Mouse (Mus musculus) ES-Bruce4 (cell line): Measurements from ENCODE around the gene Ddx19b. TPM values are rescaled to one million over a fixed set of nuclear protein-coding genes. Genes with fewer than 3 reads are reported as not detected.
A peak's percentile ranks its signal among the peaks of the same experiment; 100 is the strongest.

Experiments
- H3K27ac ChIP-seq: 2 replicates; pipeline ENCODE4 v1.5.1; 2012; ENCODE audit warnings: low read length, inconsistent platforms; ENCODE audit not compliant: insufficient read depth
- H3K27me3 ChIP-seq: 2 replicates; pipeline ENCODE4 v1.6.1; 2012; ENCODE audit warnings: mild to moderate bottlenecking, low read length, inconsistent platforms; ENCODE audit not compliant: control insufficient read depth, poor library complexity, insufficient read depth, severe bottlenecking
- H3K36me3 ChIP-seq: 2 replicates; pipeline ENCODE4 v1.6.1; 2012; ENCODE audit warnings: inconsistent platforms, mild to moderate bottlenecking, low read length, moderate library complexity; ENCODE audit not compliant: control insufficient read depth, poor library complexity, insufficient read depth, severe bottlenecking
- H3K4me1 ChIP-seq: one replicate; pipeline ENCODE4 v1.8.1; 2011; ENCODE audit warnings: low read length; ENCODE audit not compliant: control insufficient read depth, insufficient read depth
- H3K4me3 ChIP-seq: 2 replicates; pipeline ENCODE4 v1.5.1; 2011; ENCODE audit warnings: low read depth, mild to moderate bottlenecking, low read length
- H3K9ac ChIP-seq: 2 replicates; pipeline ENCODE4 v1.6.1; 2012; ENCODE audit warnings: low read depth, mild to moderate bottlenecking, inconsistent platforms; ENCODE audit not compliant: poor library complexity, severe bottlenecking
- H3K9me3 ChIP-seq: replicated peaks from 2 replicates; pipeline ENCODE4 v1.6.1; 2012; ENCODE audit warnings: mild to moderate bottlenecking, low read length, inconsistent platforms; ENCODE audit not compliant: control insufficient read depth, poor library complexity, insufficient read depth, severe bottlenecking
- CTCF ChIP-seq: IDR thresholded peaks from one replicate; pipeline ENCODE4 v1.8.1; 2011; ENCODE audit warnings: low read depth, low read length
- EP300 ChIP-seq: IDR thresholded peaks from 2 replicates; pipeline ENCODE4 v1.6.1; 2011; ENCODE audit warnings: low read depth, low read length; ENCODE audit not compliant: insufficient read depth
- POLR2A ChIP-seq: IDR thresholded peaks from one replicate; pipeline ENCODE4 v1.8.1; 2011; ENCODE audit warnings: low read length; ENCODE audit not compliant: insufficient read depth
- polyA plus RNA-seq: library from polyadenylated mRNA; stranded (reverse); fragments of >200 nt; gene quantifications from 2 replicates; pipeline ENCODE4 v1.2.4, GENCODE M21; 2011; ENCODE audit warnings: low read depth; ENCODE audit not compliant: missing spikeins, insufficient read depth, insufficient read length

Gene Ddx19b
- polyA plus RNA-seq, 1 experiment: 23.5 TPM

- H3K27me3 ChIP-seq: no peaks in the 10 kb centered on the region
- H3K36me3 ChIP-seq: peaks cover 98% of the 10 kb centered on the region
- no peak overlapping the region for H3K4me3 ChIP-seq
- no peaks in the 10 kb centered on the region for H3K4me1 ChIP-seq
- TF ChIP-seq CTCF (peak; percentile 13), POLR2A (no peak), EP300 (no peak)
- no peaks in the 10 kb centered on the region for H3K9me3 ChIP-seq
- no peak overlapping the region for H3K9ac ChIP-seq
- H3K27ac ChIP-seq: no peak overlapping the region
Measured at GRCm38 (mm10) chr8:111044003-111044734, 12.6 kb upstream of the Ddx19b start.

- H3K27me3 ChIP-seq: no peaks in the 10 kb centered on the region
- no peak overlapping the region for H3K9ac ChIP-seq
- no peaks in the 10 kb centered on the region for H3K4me1 ChIP-seq
- H3K27ac ChIP-seq: no peak overlapping the region
- no peaks in the 10 kb centered on the region for H3K9me3 ChIP-seq
- H3K4me3 ChIP-seq: no peak overlapping the region
- no peak for TF ChIP-seq EP300
- no peak for TF ChIP-seq POLR2A
- TF ChIP-seq CTCF: no peak
- peaks cover 97% of the 10 kb centered on the region for H3K36me3 ChIP-seq
Measured at GRCm38 (mm10) chr8:111042546-111042945, 11.0 kb upstream of the Ddx19b start.

GRCm38 (mm10) chr8:111036591-111036990 is 5.0 kb upstream of the Ddx19b start:
- H3K9me3 ChIP-seq: no peaks in the 10 kb centered on the region
- H3K27me3 ChIP-seq: no peaks in the 10 kb centered on the region
- H3K9ac ChIP-seq: no peak overlapping the region
- H3K27ac ChIP-seq: no peak overlapping the region
- H3K36me3 ChIP-seq: peaks cover 62% of the 10 kb centered on the region
- TF ChIP-seq CTCF: no peak
- TF ChIP-seq EP300: no peak
- no peaks in the 10 kb centered on the region for H3K4me1 ChIP-seq
- no peak overlapping the region for H3K4me3 ChIP-seq

- peak overlapping the region; percentile 83 for H3K27ac ChIP-seq
- H3K4me1 ChIP-seq: no peaks in the 10 kb centered on the region
- TF ChIP-seq POLR2A (no peak), CTCF (no peak)
- H3K36me3 ChIP-seq: peaks cover 40% of the 10 kb centered on the region
- peak overlapping the region; percentile 94 for H3K9ac ChIP-seq
- no peaks in the 10 kb centered on the region for H3K9me3 ChIP-seq
- H3K4me3 ChIP-seq: peak overlapping the region; percentile 92
- H3K27me3 ChIP-seq: no peaks in the 10 kb centered on the region
Measured at GRCm38 (mm10) chr8:111034276-111034675, 2.7 kb upstream of the Ddx19b start.

- Histone ChIP-seq H3K4me3 (peak overlapping the region; percentile 92), H3K27me3 (no peaks in the 10 kb centered on the region), H3K27ac (peak overlapping the region; percentile 83), H3K4me1 (no peaks in the 10 kb centered on the region), H3K9me3 (no peaks in the 10 kb centered on the region), H3K36me3 (peaks cover 34% of the 10 kb centered on the region), H3K9ac (peak overlapping the region; percentile 94)
- no peak for TF ChIP-seq CTCF
- 0 out of 2 replicates have a peak, but pooled peaks have one; percentile 18 for TF ChIP-seq EP300
- TF ChIP-seq POLR2A: no peak
Measured at GRCm38 (mm10) chr8:111033482-111034215, 2.1 kb upstream of the Ddx19b start.

GRCm38 (mm10) chr8:111032916-111033315 is 1.4 kb upstream of the Ddx19b start, which contains the start of gene Aars:
TSS of gene Aars (plus strand) at chr8:111033144.
- Histone ChIP-seq H3K4me3 (peak within 1 kb of the TSS; percentile 92), H3K9me3 (no peaks in the 10 kb centered on the region)
- TF ChIP-seq POLR2A (no peak), EP300 (no peak), CTCF (no peak)

More at GRCm38 (mm10) chr8:111032916-111033315, 1.4 kb upstream of the Ddx19b start, which contains the start of gene Aars:
- no peaks in the 10 kb centered on the region for H3K4me1 ChIP-seq
- no peaks in the 10 kb centered on the region for H3K27me3 ChIP-seq
- H3K27ac ChIP-seq: peak within 1 kb of the TSS; percentile 83
- H3K36me3 ChIP-seq: peaks cover 27% of the 10 kb centered on the region
- peak within 1 kb of the TSS; percentile 94 for H3K9ac ChIP-seq
